Mouse (Mus musculus) E14TG2a.4 (cell line): ENCODE results near the gene Efemp1.

Experiments used
- H3K27me3 ChIP-seq: 2 replicates; pipeline ENCODE4 v1.6.1; 2014; ENCODE audit warnings: low read length, control low read depth; ENCODE audit not compliant: insufficient read depth
- H3K36me3 ChIP-seq: 2 replicates; pipeline ENCODE4 v1.6.1; 2014; ENCODE audit warnings: low read length, control low read depth; ENCODE audit not compliant: insufficient read depth
- H3K4me1 ChIP-seq: replicated peaks from 2 replicates; pipeline ENCODE4 v1.6.1; 2014; ENCODE audit warnings: low read depth, low read length, control low read depth
- H3K4me3 ChIP-seq: replicated peaks from 2 replicates; pipeline ENCODE4 v1.5.1; 2014; ENCODE audit warnings: mild to moderate bottlenecking, low read length
- H3K9me3 ChIP-seq: 2 replicates; pipeline ENCODE4 v1.6.1; 2014; ENCODE audit warnings: low read length, control low read depth
- CTCF ChIP-seq: conservative IDR thresholded peaks from 2 replicates; pipeline ENCODE4 v1.5.1; 2014; ENCODE audit warnings: low read length
- NANOG ChIP-seq: IDR thresholded peaks from 2 replicates; pipeline ENCODE4 v1.6.1; 2014; ENCODE audit warnings: borderline replicate concordance, low read length, mixed read lengths
- POU5F1 ChIP-seq: IDR thresholded peaks from 2 replicates; pipeline ENCODE4 v1.6.1; 2014; ENCODE audit warnings: low read length, borderline replicate concordance

Efemp1 gene

DNA sequence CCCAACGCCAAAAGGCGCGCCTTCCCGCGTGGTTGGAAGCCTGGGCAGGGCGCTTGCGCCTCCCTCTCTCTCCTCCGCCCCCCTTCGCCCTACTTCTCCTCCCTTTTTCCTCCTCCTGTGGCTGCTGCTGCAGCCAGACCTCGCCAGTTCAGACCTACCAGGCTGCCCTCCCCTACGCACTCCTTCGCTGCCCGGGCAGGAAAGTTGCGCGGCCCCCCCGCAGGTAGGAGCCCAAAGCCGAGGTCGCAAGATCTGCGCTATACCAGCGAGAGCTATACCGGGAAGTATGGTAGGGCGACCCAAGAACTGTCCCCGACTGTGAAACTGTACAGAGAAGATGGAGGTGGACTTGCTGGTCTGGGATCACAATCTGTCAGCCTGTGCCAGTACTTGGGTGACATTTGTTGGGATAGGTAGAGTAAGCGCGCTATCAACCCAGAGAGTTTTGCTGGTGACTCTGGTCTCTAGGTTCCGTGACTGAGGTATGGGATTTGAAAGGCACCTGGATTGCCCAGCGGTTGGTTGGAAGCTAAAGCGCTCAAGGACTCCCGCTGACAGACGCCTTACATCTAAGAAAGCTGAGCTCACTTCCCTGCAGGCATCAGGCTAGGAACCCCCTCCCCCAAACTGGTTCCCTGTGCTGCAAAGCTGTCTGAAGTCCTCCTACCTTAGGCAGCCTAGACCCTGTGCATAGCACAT, at the start of gene Efemp1:
Gene Efemp1 (plus strand): TSS at position 103 of the 699 bp plus-strand sequence.
- TF ChIP-seq NANOG (no peak), POU5F1 (no peak), CTCF (no peak)
- Histone ChIP-seq H3K27me3 (peaks cover 36% of the 10 kb centered on the region), H3K36me3 (no peaks in the 10 kb centered on the region), H3K9me3 (no peaks in the 10 kb centered on the region), H3K4me1 (peaks cover 27% of the 10 kb centered on the region), H3K4me3 (peak within 1 kb of the TSS; percentile 80)

DNA sequence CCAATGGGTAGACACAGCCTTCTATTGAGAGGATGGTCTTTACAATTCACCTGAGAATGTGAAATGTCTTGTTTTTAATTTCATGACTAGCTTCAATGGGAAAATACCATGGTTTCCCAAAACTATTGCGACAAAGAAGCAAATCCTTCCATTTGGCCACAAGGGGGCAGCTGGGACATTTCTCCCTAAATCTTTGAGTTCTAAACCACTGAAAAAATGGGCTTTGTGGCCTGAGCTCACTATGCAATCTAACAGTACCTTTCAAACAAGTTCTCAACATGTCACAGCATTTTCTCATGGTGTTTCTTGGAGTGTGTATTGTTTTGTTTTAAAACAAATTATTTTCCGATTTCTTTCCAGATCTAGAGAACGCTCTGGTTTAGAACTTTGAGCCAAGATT, 44.3 kb upstream of the Efemp1 start:
- Histone ChIP-seq H3K4me3 (no peak overlapping the region), H3K36me3 (no peaks in the 10 kb centered on the region), H3K4me1 (no peaks in the 10 kb centered on the region; the same call in 1 of the 2 replicates), H3K27me3 (no peaks in the 10 kb centered on the region), H3K9me3 (no peaks in the 10 kb centered on the region)
- TF ChIP-seq CTCF: peak; percentile 69
- TF ChIP-seq NANOG: no peak

DNA sequence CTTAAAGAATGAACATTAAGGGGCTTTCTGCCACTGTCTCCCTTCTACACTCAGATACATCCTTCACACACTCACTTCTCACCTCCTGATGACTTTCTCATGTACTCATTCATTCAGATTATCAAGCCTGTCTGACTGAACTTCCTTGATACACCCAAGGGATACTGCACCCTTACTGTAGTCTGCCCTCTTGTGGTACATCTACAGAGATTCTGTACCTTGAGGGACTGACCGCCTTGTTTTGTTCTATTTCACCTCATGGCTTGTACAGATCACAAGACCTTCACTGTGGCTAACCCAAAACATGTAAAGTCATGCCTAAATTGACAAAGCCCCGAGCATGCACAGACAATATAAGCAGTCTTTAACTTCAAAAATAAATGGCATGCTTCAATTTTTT, 41.1 kb upstream of the Efemp1 start:
- no peaks in the 10 kb centered on the region for H3K27me3 ChIP-seq
- H3K9me3 ChIP-seq: no peaks in the 10 kb centered on the region
- H3K4me3 ChIP-seq: no peak overlapping the region
- TF ChIP-seq CTCF (peak; percentile 21), POU5F1 (no peak)
- H3K4me1 ChIP-seq: no peaks in the 10 kb centered on the region; the same call in 1 of the 2 replicates
- no peaks in the 10 kb centered on the region for H3K36me3 ChIP-seq

DNA sequence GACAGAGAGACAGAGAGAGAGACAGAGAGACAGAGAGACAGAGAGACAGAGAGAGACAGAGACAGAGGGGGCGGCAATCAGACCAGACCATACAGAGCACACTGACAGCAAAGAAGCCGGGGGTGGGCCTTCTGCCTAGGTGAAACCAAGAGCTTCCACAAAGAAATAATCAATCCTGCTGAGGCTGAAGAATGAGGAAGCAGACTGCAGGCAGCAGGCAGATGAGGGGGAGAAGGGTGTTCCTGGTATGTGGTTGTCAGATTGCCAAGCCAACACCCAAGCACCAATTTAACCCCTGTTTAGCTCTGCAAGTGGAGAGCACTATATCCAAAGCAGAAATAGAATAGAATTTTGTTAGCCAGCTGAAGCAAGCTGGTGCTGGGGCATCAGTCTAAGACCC, 40.4 kb upstream of the Efemp1 start:
- Histone ChIP-seq H3K4me1 (no peaks in the 10 kb centered on the region; the same call in 1 of the 2 replicates), H3K27me3 (no peaks in the 10 kb centered on the region), H3K36me3 (no peaks in the 10 kb centered on the region), H3K4me3 (no peak overlapping the region), H3K9me3 (no peaks in the 10 kb centered on the region)
- no peak for TF ChIP-seq NANOG
- no peak for TF ChIP-seq CTCF
- no peak for TF ChIP-seq POU5F1

DNA sequence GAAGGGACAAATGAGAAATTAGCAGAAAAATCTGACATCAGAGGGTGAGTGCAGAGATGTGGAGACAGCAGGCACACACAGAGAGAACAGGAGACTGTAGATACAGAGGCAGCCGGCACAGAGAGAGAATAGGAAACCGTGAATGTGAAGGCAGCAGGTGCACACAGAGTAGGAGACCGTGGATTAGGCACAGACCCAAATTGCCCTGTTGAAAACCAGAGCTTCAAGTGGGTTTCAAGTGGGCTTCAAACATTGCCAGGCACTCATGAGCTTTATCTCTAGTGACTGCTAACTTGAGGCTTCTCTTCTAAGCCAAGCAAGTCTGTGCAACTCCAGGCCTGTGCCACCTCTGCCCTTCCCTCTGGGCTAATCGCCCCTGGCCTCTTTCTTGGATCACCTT, 35.6 kb upstream of the Efemp1 start:
- no peak for TF ChIP-seq CTCF
- no peak for TF ChIP-seq NANOG
- TF ChIP-seq POU5F1: no peak
- no peaks in the 10 kb centered on the region; the same call in 1 of the 2 replicates for H3K4me1 ChIP-seq
- H3K27me3 ChIP-seq: no peaks in the 10 kb centered on the region
- no peak overlapping the region for H3K4me3 ChIP-seq
- H3K36me3 ChIP-seq: no peaks in the 10 kb centered on the region
- H3K9me3 ChIP-seq: no peaks in the 10 kb centered on the region

DNA sequence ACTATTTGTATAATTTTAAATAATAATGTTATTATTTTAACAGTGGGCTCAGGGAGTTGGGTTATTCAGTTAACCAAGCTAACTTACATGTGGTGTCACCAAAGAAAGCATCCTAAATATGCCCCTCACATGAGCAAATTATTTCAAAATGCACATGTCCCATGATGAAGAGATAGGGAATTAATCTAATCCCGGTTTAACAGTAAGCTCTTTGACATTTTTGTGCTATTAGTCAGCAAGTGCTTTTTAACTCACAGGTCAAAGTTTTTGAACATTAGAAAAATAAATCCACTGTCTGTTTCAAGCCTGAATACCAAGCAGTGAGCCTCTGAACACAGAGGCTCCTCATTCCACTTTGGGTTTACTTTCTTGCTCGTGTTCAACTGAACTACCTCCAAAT, 26.1 kb upstream of the Efemp1 start:
- no peak overlapping the region for H3K4me3 ChIP-seq
- H3K36me3 ChIP-seq: no peaks in the 10 kb centered on the region
- peaks cover 16% of the 10 kb centered on the region for H3K9me3 ChIP-seq
- no peaks in the 10 kb centered on the region for H3K4me1 ChIP-seq
- no peaks in the 10 kb centered on the region for H3K27me3 ChIP-seq
- TF ChIP-seq CTCF (no peak), NANOG (no peak), POU5F1 (no peak)

DNA sequence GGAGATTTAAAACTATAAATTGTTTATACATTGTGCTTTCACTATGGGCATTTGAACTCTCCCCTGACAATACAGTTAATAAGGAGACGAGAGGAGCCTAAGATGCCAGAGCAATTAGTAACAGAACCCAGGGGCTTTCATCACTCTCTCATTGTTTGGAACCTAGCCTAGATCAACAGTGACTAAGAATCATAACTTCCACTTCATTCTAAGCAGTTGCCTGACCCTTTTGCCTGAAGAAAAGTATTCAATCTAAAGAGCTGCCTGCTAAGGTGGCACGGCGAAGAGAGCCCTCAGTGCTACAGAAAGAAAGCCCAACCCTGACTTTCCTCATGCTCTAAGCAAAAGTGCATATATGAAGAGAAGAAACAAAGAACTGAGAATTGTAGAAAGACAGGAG, 19.2 kb upstream of the Efemp1 start:
- Histone ChIP-seq H3K36me3 (no peaks in the 10 kb centered on the region), H3K4me1 (no peaks in the 10 kb centered on the region), H3K9me3 (no peaks in the 10 kb centered on the region), H3K27me3 (no peaks in the 10 kb centered on the region), H3K4me3 (no peak overlapping the region)
- TF ChIP-seq POU5F1 (no peak), NANOG (no peak), CTCF (no peak)

DNA sequence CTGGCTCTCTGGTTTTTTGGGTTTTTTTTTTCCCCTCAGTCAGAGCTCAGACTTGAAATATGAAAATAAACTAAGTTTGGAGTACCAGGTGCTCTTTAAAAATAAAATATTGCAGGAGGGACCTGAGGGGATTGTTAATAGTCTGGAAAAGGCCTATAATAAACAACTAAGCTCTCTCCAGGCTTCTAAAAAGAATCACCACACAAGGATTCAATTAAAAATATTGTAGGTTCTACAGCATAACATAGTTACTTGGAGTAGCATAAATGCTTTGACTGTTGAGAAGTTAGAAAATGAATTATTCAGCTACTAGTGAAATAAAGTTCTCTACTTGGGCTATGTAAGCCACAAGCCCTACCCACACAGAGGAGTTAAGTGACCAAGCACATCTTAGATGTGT, 17.9 kb upstream of the Efemp1 start:
- no peaks in the 10 kb centered on the region for H3K27me3 ChIP-seq
- no peak for TF ChIP-seq POU5F1
- no peak for TF ChIP-seq NANOG
- TF ChIP-seq CTCF: no peak
- H3K9me3 ChIP-seq: no peaks in the 10 kb centered on the region
- no peak overlapping the region for H3K4me3 ChIP-seq
- H3K36me3 ChIP-seq: no peaks in the 10 kb centered on the region
- H3K4me1 ChIP-seq: no peaks in the 10 kb centered on the region

DNA sequence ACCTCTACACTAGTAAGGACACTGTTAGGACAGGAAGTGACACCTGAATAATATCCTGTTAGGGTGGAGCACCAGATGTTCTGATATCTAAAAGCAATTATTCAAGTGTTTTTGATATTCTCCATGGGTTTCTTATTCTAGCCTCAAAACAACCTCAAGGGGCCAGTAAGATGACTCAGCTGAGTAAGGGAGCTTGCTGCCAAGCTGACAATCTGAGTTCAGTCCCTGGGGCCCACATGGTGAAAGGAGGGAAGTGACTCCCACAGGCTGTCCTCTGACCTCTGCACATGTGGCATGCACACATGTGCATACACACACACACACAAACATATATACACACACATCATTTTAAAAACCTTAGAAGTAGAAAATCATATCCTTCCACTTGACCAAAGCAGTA, 3.2 kb upstream of the Efemp1 start:
- Histone ChIP-seq H3K36me3 (no peaks in the 10 kb centered on the region), H3K9me3 (no peaks in the 10 kb centered on the region), H3K4me1 (peaks cover 27% of the 10 kb centered on the region), H3K27me3 (peaks cover 33% of the 10 kb centered on the region), H3K4me3 (no peak overlapping the region)
- TF ChIP-seq CTCF (no peak), NANOG (no peak), POU5F1 (no peak)

DNA sequence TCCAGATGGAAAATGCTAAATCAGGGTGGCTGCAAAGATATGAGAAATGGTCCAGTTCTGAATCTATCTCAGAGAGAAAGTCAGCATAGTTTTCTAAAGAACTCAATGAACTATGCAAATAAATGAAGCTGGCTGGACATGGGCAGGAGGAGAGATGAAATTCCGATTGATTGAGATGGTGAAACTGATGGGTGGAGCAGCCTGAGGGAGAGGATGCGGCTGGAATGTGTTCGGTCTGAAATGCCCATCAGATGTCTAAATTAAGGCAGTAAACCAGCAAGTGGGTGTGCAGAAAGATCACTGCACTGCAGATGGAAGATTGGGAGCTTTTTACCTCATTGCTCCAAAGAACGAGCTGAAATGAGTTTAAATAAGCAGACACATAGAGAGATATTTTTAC, 1.4 kb upstream of the Efemp1 start:
- H3K4me1 ChIP-seq: peaks cover 27% of the 10 kb centered on the region
- H3K4me3 ChIP-seq: no peak overlapping the region
- H3K9me3 ChIP-seq: no peaks in the 10 kb centered on the region
- no peaks in the 10 kb centered on the region for H3K36me3 ChIP-seq
- H3K27me3 ChIP-seq: peaks cover 36% of the 10 kb centered on the region
- no peak for TF ChIP-seq NANOG
- no peak for TF ChIP-seq POU5F1
- no peak for TF ChIP-seq CTCF
